Mouse (Mus musculus): ENCODE measurements around the gene Dgkh.

DNA sequence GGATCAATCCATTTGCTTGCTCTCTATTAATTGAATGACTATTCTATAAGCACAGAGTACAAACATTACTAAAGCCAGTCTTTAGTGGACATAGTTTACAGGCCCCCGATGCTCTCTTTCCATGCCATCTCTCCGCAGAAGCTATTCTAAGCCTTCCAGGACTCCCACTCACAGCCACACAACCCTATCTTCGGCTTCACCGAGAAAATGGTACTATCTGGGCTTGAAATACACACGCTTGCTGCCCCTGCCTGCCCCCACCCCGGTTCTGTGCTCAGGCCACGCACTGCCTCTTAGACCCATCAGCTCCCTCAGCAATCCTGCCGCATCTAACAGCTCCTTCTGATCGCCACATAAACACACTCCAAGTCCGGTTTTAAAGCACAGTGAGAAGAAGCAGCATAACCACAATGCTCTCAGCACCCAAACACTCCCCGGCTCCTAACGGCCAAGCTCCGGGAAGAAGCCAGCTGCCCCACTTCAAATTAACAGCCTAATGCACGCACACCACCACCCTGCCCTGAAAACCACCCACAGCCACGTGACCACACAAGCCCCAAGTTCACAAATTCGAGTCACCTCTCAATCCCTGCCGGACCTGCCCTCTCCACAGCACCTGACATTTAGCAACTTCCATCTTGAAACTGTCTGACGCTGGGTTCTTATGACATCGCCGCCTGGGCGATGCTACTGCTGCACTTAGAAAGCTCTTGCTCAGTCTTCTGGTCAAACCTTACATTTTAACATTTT, 82.9 kb downstream of the Dgkh start:
- TF ChIP-seq CTCF (IDR thresholded peaks at IDR 0.05; ENCODE audit: low read depth) (no peak), EP300 (optimal IDR thresholded peaks at IDR 0.05) (no peak)

Measured in stomach, postnatal 0 days (tissue).